In the genomic region with DNA sequence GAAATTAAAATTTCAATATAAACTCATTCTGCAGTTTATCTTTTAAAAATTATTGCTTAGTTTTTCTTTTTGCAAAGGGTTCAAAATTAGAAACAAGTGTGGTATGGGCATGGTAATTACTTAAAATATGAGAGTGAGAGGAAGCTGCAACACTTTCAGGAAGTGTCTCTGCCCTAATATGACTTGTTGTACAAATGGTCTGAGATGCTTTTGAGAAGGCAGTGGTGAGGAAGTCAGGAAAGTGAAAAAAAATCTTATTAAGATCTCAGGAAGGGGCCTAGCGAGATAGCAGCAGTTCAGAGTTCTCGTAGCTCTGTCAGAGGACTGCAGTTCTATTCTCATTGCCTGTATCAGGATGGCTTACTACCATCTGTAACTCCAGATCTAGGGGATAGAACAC, we compare ENCODE assay signal across 28 mouse cellular contexts. TPM values are rescaled to one million over a fixed set of nuclear protein-coding genes. Genes with fewer than 3 reads are reported as not detected.
"Had no signal": no experiment of that assay in that cellular context is flagged by ENCODE, and none has a peak within 500 bp of the region (broad histone marks: within the 10 kb centered on the region; RNA-seq: fewer than 3 reads in every experiment).

No protein-coding gene starts in this region.

- H3K9me3 ChIP-seq: heart, embryonic 10.5 days; heart, embryonic 12.5 days; hindbrain, embryonic 10.5 days; hindbrain, embryonic 12.5 days; kidney, embryonic 15.5 days; limb, embryonic 13.5 days; limb, embryonic 15.5 days; liver, embryonic 12.5 days had no signal

- H3K27me3 ChIP-seq: heart, embryonic 12.5 days; hindbrain, embryonic 12.5 days; kidney, embryonic 15.5 days; limb, embryonic 13.5 days; limb, embryonic 15.5 days; liver, embryonic 12.5 days had no signal

- H3K4me3 ChIP-seq: gastrocnemius, adult 2 months; heart, embryonic 10.5 days; heart, embryonic 12.5 days; hindbrain, embryonic 10.5 days; hindbrain, embryonic 12.5 days; kidney, embryonic 15.5 days; layer of hippocampus, adult 2 months; left cerebral cortex, adult 2 months; limb, embryonic 13.5 days; limb, embryonic 15.5 days; liver, embryonic 12.5 days had no signal

- H3K4me1 ChIP-seq: heart, embryonic 10.5 days; heart, embryonic 12.5 days; hindbrain, embryonic 10.5 days; hindbrain, embryonic 12.5 days; kidney, embryonic 15.5 days; limb, embryonic 13.5 days; limb, embryonic 15.5 days; liver, embryonic 12.5 days had no signal

- DNase-seq: gastrocnemius, adult 2 months; gastrocnemius, postnatal 10 days; gastrocnemius, postnatal 25 days; heart, adult 18-20 months; heart, postnatal 10 days; heart, postnatal 4 days; kidney, adult 11 months; kidney, adult 2 months; kidney, adult 9 months; kidney, postnatal 25 days; kidney, postnatal 4 days; left cerebral cortex, postnatal 4 days had no signal

- H3K4me2 ChIP-seq: heart, embryonic 12.5 days; hindbrain, embryonic 12.5 days; hindbrain, embryonic 14.5 days; kidney, embryonic 15.5 days; limb, embryonic 13.5 days; limb, embryonic 15.5 days; liver, embryonic 12.5 days had no signal

- H3K36me3 ChIP-seq: heart, embryonic 10.5 days; heart, embryonic 12.5 days; hindbrain, embryonic 10.5 days; hindbrain, embryonic 12.5 days; kidney, embryonic 15.5 days; limb, embryonic 13.5 days; limb, embryonic 15.5 days; liver, embryonic 12.5 days had no signal

- ATAC-seq: hindbrain, postnatal 0 days; intestine, embryonic 16.5 days; liver, embryonic 12.5 days had no signal

- H3K9ac ChIP-seq: heart, embryonic 12.5 days; hindbrain, embryonic 12.5 days; hindbrain, embryonic 14.5 days; kidney, embryonic 15.5 days; limb, embryonic 13.5 days; limb, embryonic 15.5 days; liver, embryonic 12.5 days had no signal

- H3K27ac ChIP-seq: gastrocnemius, adult 2 months; heart, embryonic 10.5 days; hindbrain, embryonic 10.5 days; hindbrain, embryonic 12.5 days; hindbrain, embryonic 14.5 days; hindbrain, postnatal 0 days; kidney, embryonic 15.5 days; kidney, postnatal 0 days; layer of hippocampus, adult 2 months; left cerebral cortex, adult 2 months; limb, embryonic 13.5 days; limb, embryonic 15.5 days; liver, embryonic 12.5 days had no signal

RNA-seq across cellular contexts. Expression of a gene that starts 13.3 kb away (rescaled TPM):
- total RNA-seq: gastrocnemius, adult 2 months; heart, postnatal 10 days; heart, postnatal 25 days had no signal
- polyA plus RNA-seq: heart, embryonic 14.5 days had no signal
